Mouse (Mus musculus) left cerebral cortex, adult 8-10 months (tissue): ENCODE measurements at regions not wholly inside any gene's neighbourhood (a gene's known extent, or its start where the extent isn't known, plus 50 kb on each side); places are given as distances from the start of the nearest gene placed in this dataset.
A peak's percentile ranks its signal among the peaks of the same experiment; 100 is the strongest.

Source experiments
- DNase-seq, 2 experiments: peaks; one replicate each; pipeline ENCODE4 v3.0.0; 2022; ENCODE audit warnings: low spot score in 2 of 2

DNA sequence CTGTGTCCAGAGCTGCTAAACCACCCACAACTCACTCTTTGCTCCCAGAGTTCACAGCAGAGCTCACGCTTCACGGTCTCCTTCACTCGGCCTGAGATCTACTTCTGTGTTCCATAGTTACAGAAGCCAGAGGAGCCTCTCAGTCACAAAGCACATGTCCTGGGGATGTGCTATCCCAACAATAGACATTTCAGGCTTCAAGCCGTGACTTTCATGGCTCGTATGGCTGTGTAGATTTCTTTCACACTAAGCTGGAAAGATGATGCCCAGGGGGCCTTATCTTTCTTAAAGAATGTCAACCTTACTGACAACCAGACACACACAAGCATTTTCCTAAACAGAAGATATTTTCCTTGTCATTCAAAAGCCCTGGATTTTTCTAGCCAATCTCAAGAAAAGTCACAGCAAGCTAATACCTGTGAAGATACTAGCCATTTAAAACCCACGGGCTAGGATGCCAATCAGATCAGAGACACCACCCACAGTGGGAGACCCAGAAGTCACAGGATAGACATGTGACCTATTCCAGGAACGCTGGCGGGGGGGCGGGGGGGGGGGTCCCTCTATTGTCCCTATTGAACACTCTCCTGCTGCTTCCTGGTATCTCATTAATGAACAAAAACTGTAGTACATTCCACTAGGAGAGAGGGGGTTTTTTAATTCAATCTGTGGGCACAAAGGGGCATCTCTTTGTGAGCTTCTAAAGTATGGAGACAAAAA is 98.8 kb upstream of the Mapk10 start:
- no peak for DNase-seq

GRCm38 (mm10) chr5:103305716-103306447 is 94.7 kb upstream of the Mapk10 start:
- DNase-seq = no peak

- no peak for DNase-seq
These were observed 93.8 kb upstream of the Mapk10 start for GRCm38 (mm10) chr5:103304975-103305374.

- DNase-seq = no peak
These were observed 91.6 kb upstream of the Mapk10 start for GRCm38 (mm10) chr5:103302744-103303143.

DNA sequence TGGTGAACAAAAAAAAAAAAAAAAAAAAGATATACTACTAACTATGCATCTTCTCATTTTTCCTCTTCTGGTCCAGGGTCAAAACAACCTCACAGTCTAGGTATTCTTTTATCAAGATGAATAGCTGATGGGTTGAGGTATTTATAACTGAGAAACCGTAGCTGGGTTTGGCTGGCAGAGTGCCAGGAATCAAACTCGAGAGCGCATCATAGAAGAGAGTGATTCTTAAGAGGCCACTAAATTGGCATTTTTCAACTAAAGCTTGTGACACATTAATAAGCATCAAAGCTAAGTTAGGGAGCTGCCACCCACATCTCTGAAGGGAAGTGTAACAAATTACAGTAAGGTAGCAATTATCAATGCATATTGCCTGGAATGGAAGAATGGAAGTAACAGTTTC is 90.2 kb upstream of the Mapk10 start:
- peak in 1 of 2 experiments; percentile 3 for DNase-seq

- DNase-seq = no peak
These were observed 82.8 kb upstream of the Mapk10 start for GRCm38 (mm10) chr5:103293953-103294352.

GRCm38 (mm10) chr5:103291691-103292090 is 80.6 kb upstream of the Mapk10 start:
- DNase-seq = no peak

DNA sequence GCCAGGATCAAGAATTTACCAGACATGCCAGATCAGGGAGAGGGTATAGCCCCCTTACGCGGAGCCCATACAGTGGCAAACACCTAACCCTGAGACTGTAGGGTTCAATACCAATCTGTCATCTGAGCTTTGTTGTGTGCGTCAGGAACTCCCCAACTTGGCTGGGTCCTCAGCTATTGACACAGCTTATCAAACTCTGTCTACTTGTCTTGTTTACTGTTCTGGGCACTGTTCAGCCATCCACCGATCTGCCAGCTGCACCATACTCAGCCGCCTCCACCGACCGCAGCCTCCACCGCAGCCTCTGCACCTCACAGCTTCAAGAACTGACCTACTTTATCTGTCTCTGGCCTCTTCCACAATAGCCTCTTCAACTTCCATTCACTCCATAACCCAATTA is 80.1 kb upstream of the Mapk10 start:
- DNase-seq = no peak

DNA sequence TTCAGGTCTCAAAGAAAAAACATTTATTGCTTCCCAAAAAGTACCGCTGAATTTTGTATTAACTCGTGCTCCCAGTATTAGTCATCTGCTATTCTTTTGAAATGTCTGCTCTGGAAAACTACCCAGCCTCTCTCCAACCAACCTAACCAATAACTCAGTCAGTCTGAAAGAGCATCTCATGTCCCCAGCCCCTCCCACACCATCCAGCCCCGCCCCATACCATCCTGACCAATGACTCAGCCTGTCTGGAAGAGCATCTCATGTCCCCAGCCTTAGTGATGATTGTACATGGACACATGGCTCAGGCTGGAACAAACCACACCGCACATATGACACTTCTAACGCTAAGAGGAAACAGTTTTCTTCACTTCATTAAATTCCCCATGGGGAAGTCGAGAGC is 58.1 kb upstream of the Mapk10 start:
- DNase-seq = no peak

GRCm38 (mm10) chr5:103264903-103265302 is 53.8 kb upstream of the Mapk10 start:
- no peak for DNase-seq

GRCm38 (mm10) chr5:103261406-103261805 is 50.3 kb upstream of the Mapk10 start:
- peak; percentile 12 to 55 for DNase-seq
